Mouse (Mus musculus) C2C12 (cell line): ENCODE results near the gene Tsr1. TPM values are rescaled to one million over a fixed set of nuclear protein-coding genes. Genes with fewer than 3 reads are reported as not detected.

ENCODE experiments used
- H3K27me3 ChIP-seq: one replicate; pipeline ENCODE4 v1.6.1; 2011; ENCODE audit not compliant: control insufficient read depth, insufficient read depth, insufficient read length
- H3K36me3 ChIP-seq: one replicate; pipeline ENCODE4 v1.6.1; 2011; ENCODE audit not compliant: control insufficient read depth, insufficient read depth
- H3K4me3 ChIP-seq: one replicate; pipeline ENCODE4 v1.5.1; 2011; ENCODE audit warnings: mild to moderate bottlenecking, control low read depth; ENCODE audit not compliant: poor library complexity, insufficient read depth, severe bottlenecking
- H3K79me2 ChIP-seq: one replicate; pipeline ENCODE4 v1.6.1; 2011; ENCODE audit not compliant: control insufficient read depth, insufficient read depth
- H3K79me3 ChIP-seq: one replicate; pipeline ENCODE4 v1.6.1; 2011; ENCODE audit warnings: low read depth, control low read depth
- H3ac ChIP-seq: one replicate; pipeline ENCODE3; 2011; ENCODE audit warnings: low read depth; ENCODE audit not compliant: control insufficient read depth, insufficient read length
- CEBPB ChIP-seq: IDR thresholded peaks from one replicate; pipeline ENCODE4 v1.6.1; 2011; ENCODE audit warnings: low read depth, mild to moderate bottlenecking, control low read depth, moderate library complexity
- CTCF ChIP-seq: IDR thresholded peaks from one replicate; pipeline ENCODE4 v1.5.1; 2011; ENCODE audit not compliant: control insufficient read depth, insufficient read depth, insufficient read length
- FOSL1 ChIP-seq: IDR thresholded peaks from one replicate; pipeline ENCODE4 v1.8.0; 2011; ENCODE audit warnings: mild to moderate bottlenecking, low read length; ENCODE audit not compliant: poor library complexity, insufficient read depth, severe bottlenecking
- MAX ChIP-seq: IDR thresholded peaks from one replicate; pipeline ENCODE4 v1.6.1; 2011; ENCODE audit warnings: mild to moderate bottlenecking, control low read depth
- MYOD1 ChIP-seq: IDR thresholded peaks from one replicate; pipeline ENCODE4 v1.6.1; 2011; ENCODE audit warnings: low read depth; ENCODE audit not compliant: control insufficient read depth, insufficient read length
- MYOG ChIP-seq: IDR thresholded peaks from one replicate; pipeline ENCODE4 v1.6.1; 2011; ENCODE audit not compliant: control insufficient read depth, insufficient read length; ENCODE audit errors: extremely low read depth
- USF1 ChIP-seq: IDR thresholded peaks from one replicate; pipeline ENCODE4 v1.6.1; 2011; ENCODE audit warnings: low read depth, mild to moderate bottlenecking, control low read depth, moderate library complexity
- polyA plus RNA-seq: library from polyadenylated mRNA; unstranded; fragments of >200 nt; fragmentation: generic; extraction: Trizol; gene quantifications from one replicate; pipeline ENCODE4 v1.2.1, GENCODE M21; 2012; ENCODE audit warnings: missing spikeins

The Tsr1 gene
- polyA plus RNA-seq, 1 experiment, result 42.2 TPM

DNA sequence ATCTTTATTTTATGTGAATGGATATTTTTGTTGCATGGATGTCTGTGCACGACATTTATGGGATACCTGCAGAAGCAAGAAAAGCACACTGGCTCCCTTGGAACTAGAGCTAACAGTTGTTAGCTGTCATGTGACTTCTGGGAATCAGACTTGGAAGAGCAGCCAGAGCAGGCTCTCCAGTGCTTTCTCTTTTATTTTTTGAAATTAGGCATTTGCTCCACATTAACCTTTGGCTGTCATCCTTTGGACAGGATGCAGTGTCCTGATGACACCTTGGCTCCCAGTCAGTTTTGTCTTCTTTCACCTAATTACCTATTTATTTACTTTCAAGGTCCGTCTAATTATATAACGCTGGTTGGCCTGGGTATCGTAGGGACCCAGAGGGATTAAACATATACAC is 3.3 kb upstream of the Tsr1 start:
- Histone ChIP-seq H3K79me3 (peaks cover 20% of the 10 kb centered on the region), H3ac (no peak overlapping the region), H3K27me3 (no peaks in the 10 kb centered on the region), H3K36me3 (peaks cover 8% of the 10 kb centered on the region), H3K79me2 (peaks cover 26% of the 10 kb centered on the region), H3K4me3 (no peak overlapping the region)
- TF ChIP-seq FOSL1 (no peak), CEBPB (no peak), CTCF (no peak)

DNA sequence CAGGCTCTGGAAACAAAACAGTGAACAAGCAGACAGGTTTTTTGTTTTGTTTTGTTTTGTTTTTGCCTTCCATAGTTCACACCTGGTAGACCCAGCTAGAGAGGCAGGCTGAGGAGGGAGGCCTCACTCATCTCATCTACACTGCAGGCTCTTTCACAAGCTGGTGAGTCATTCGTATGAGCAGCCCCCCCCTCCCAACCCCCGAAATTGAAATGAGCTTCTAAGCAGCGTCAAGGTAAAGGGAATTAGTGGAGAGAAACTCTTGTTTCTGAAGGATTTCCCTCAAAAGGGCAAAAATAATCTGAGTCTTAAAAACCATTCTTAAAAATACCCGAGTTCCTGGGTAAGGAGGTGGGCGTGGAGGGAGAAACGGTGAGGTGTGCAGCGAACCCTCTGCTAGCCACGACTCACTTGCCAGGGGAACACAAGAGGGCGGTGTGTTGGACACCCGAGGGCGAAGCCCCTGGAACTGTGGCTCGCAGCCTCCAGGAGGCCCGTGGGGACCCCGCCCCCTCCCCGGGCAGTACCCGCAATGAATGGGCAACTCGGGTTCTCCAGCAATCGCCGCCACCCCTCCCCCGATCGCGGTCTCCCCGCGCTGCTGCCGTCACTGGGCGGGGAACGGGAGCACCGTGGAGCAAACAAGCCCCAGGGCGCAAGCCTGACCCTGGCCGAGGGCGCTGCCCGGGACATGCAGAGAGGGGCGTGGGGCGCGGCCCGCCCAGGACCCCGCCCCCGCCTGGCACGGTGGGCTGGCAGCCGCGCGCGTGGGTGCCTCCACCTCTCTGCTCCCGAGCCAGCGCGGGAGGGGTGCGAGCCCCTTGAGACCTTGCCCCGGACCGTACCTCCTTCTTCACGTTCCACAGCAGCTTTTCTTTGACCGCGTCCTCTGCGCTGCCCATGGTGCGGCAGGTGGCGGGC is 1.6 kb upstream of the Tsr1 start:
- Histone ChIP-seq H3K79me2 (peaks cover 42% of the 10 kb centered on the region), H3K4me3 (peak overlapping the region; percentile 100), H3ac (peak overlapping the region; percentile 80), H3K27me3 (no peaks in the 10 kb centered on the region), H3K36me3 (peaks cover 24% of the 10 kb centered on the region), H3K79me3 (peaks cover 36% of the 10 kb centered on the region)
- TF ChIP-seq MYOD1, result no peak
- no peak for TF ChIP-seq USF1
- peak; percentile 32 for TF ChIP-seq CTCF
- peak; percentile 52 for TF ChIP-seq CEBPB
- TF ChIP-seq MYOG, result no peak
- TF ChIP-seq FOSL1, result no peak
- TF ChIP-seq MAX, result no peak

- peak within 1 kb of the TSS; percentile 92 for H3ac ChIP-seq
- H3K36me3 ChIP-seq, result peaks cover 33% of the 10 kb centered on the region
- no peaks in the 10 kb centered on the region for H3K27me3 ChIP-seq
- peak within 1 kb of the TSS; percentile 100 for H3K4me3 ChIP-seq
- peaks cover 44% of the 10 kb centered on the region for H3K79me3 ChIP-seq
- TF ChIP-seq MYOG (no peak), MYOD1 (peak; percentile 1)
- H3K79me2 ChIP-seq, result peaks cover 50% of the 10 kb centered on the region
Observed at GRCm38 (mm10) chr11:74896901-74897677, 782 bp upstream of the Tsr1 start, which contains the start of gene Sgsm2. TSS of gene Sgsm2 (minus strand) at chr11:74897060.

- peak overlapping the region; percentile 92 for H3ac ChIP-seq
- H3K79me3 ChIP-seq, result peaks cover 51% of the 10 kb centered on the region
- TF ChIP-seq CTCF (no peak), USF1 (no peak), FOSL1 (no peak), MYOD1 (no peak), MYOG (no peak), MAX (no peak), CEBPB (no peak)
- H3K27me3 ChIP-seq, result no peaks in the 10 kb centered on the region
- peaks cover 47% of the 10 kb centered on the region for H3K36me3 ChIP-seq
- peak overlapping the region; percentile 100 for H3K4me3 ChIP-seq
- peaks cover 64% of the 10 kb centered on the region for H3K79me2 ChIP-seq
Observed at GRCm38 (mm10) chr11:74898517-74898827, 601 bp downstream of the Tsr1 start.

DNA sequence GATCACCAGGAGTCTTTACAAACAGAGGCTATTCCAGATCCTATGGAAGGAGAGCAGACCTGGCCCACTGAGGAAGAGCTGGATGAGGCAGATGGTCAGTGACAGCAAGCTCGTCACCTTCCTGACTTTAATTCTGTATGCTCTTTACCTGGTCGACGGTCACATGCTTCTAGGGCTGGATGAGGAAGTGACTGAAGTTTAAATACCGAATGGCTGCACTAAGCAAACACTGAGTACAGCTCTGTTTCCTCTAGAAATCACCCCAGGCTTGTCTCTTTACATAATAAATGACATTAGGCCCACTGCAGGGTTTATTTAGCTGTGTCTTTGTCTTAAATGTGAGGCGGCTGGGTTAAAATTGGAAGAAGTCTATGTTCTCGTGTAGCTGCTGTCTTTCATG is 3.7 kb downstream of the Tsr1 start:
- peaks cover 78% of the 10 kb centered on the region for H3K36me3 ChIP-seq
- no peak overlapping the region for H3K4me3 ChIP-seq
- no peak overlapping the region for H3ac ChIP-seq
- no peak for TF ChIP-seq CTCF
- no peak for TF ChIP-seq CEBPB
- TF ChIP-seq MYOG, result no peak
- peaks cover 55% of the 10 kb centered on the region for H3K79me3 ChIP-seq
- H3K79me2 ChIP-seq, result peaks cover 85% of the 10 kb centered on the region
- H3K27me3 ChIP-seq, result no peaks in the 10 kb centered on the region
